Mouse (Mus musculus) erythroid progenitor cell, adult 5-6 weeks (primary cell): ENCODE measurements around the gene Pofut1. TPM values are rescaled to one million over a fixed set of nuclear protein-coding genes. Genes with fewer than 3 reads are reported as not detected.

Source experiments
- ATAC-seq: replicated peaks from 2 replicates; pipeline ENCODE4 v1.8.0; 2016; ENCODE audit warnings: moderate number of reproducible peaks, mild to moderate bottlenecking, moderate TSS enrichment, inconsistent platforms; ENCODE audit not compliant: poor library complexity, low FRiP score, severe bottlenecking
- total RNA-seq, 2 experiments: library from RNA; stranded (forward) in 1 of 2; stranded (reverse) in 1 of 2; fragments of 150-400 nt in 1 of 2; fragments of 186-747, 209-891 nt in 1 of 2; gene quantifications; 2 replicates each; pipeline versions ENCODE4 v1.2.3 to v1.2.4; 2015 to 2017; ENCODE audit warnings: low replicate concordance in 2 of 2

Gene Pofut1
- total RNA-seq (2015; ENCODE audit: low replicate concordance), result 15.5 and 19.8 TPM in 2 replicates
- total RNA-seq (2017; ENCODE audit: low replicate concordance), result 25.9 and 30.4 TPM in 2 replicates

DNA sequence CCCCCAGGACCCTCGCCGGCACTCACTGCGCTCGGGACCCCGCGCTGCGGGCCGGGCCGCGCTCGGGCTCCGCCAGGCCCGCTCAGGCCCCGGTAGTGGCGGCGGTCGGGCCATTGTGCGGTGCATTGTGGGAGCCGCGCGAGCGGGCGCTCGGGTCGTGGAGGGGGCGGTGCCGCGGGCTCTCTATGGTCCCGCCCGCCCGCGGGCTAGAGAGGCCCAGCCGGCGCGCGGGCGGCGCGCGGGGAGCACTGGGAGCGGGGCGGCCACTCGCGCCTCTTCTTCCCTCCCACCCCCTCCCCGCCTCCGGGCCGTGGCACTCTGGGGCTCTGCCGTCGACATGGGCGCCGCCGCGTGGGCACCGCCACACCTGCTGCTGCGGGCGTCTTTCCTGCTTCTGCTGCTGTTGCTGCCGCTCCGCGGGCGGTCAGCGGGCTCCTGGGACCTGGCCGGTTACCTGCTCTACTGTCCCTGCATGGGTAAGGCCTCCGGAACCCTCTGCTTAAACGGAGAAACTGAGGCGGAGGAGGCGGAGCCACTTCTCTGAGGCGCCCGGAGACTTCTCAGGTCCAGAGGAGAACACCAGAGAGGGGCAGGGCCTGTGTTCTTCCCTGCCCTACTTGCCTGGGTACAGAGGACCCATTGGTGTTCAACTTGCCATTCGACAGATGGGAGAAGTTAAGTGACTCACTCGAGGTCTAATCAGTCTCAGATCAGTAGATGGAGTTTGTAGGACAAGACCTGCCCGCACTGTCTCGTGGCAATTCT, at the start of gene Pofut1, which contains the start of gene Plagl2:
TSS of gene Pofut1 (plus strand) at position 284 of the 765 bp plus-strand sequence.
TSS of gene Plagl2 (minus strand) at position 177 of the 765 bp plus-strand sequence.
- peak; percentile 83 for ATAC-seq

DNA sequence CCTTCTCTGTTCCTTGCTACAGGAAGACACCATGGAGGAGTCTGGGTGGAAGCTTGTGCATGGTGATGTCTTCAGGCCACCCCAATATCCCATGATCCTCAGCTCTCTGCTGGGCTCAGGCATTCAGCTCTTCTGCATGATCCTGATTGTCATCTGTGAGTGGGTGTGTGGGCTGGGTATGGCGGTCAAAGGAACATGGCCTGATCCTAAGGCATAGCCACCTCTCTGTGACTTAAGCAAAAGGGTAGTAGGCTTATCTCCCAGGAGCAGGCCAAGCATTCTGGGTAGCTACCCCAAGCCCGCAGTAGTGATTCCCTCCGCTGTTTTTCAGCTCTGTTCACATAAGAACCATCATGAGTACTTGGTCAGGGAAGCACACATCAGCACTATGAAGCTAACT, 47.1 kb upstream of the Pofut1 start:
- ATAC-seq, result 0 out of 2 replicates have a peak, but pooled peaks have one; percentile 22

DNA sequence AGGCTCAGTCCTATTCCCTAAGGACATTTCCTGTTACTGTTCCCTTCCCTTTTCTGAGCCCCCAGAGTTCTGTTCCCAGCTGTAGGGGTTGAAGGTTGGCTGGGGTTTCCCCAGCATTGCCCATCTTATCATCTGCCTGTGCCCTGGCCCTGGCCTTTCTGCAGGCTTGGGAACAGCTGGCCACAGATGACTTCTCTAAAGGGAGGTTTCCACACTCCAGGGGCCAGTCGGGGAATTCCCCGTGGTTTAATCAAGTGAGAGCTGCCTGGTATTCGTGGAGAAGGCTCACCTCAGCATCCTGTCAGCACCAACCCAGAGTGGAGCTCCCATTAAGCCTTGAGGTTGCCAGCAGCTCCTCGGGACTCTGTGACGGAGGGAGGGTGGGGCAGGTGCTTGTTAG, 42.8 kb upstream of the Pofut1 start:
- ATAC-seq, result no peak

DNA sequence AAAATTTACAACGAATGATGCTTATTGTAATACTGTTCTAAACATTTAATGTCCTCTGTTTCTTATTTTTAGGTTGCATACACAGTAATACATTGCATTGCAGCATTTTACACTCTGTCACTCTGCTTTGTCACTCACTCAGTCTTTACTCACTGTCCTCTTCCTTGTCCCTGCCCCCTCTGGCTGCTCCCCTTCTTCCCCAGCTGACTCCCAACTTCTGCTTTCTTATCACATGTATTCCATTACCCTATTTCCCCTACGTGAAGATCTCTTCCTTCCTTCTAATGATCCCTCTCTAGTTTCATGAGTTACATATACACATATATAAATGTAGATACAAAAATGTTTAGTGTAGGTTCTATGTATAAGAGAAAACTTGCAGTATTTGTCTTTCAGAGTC, 42.2 kb upstream of the Pofut1 start:
- ATAC-seq, result no peak

DNA sequence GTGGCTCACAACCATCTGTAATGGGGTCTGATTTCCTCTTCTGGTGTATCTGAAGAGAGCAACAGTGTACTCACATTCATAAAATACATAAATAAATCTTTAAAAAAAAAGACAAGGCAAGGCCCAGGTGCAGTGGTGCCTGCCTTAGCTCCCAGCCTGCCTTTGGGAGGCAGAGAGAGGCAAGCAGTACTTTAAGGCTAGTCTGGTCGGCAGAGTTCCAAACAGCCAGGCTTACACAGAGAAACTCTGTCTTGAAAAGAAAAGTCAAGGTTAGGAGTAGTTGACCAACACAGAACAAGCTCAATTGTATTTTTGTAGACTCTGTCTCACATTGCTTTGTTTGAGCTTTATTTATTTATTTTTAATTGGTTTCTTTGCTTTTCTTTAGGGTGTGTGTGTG, 38.6 kb upstream of the Pofut1 start:
- ATAC-seq, result no peak

DNA sequence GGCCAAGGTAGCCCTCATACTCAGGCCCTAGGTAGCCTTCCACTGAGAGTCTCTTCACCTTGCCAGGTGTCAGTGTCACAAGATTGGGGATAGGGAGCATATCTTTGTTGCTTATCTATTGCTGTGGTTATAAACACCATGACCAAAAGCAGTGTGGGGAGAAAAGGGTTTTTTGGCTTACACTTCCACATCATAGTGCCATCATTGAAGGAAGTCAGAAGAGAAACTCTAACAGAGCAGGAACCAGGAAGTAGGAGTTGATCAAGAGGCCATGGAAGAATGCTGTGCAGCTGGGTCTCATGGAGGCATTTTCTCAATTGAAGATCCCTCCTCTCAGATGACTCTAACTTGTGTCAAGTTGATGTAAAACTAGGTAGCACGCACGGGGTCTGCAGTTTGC, 33.2 kb upstream of the Pofut1 start:
- no peak for ATAC-seq

DNA sequence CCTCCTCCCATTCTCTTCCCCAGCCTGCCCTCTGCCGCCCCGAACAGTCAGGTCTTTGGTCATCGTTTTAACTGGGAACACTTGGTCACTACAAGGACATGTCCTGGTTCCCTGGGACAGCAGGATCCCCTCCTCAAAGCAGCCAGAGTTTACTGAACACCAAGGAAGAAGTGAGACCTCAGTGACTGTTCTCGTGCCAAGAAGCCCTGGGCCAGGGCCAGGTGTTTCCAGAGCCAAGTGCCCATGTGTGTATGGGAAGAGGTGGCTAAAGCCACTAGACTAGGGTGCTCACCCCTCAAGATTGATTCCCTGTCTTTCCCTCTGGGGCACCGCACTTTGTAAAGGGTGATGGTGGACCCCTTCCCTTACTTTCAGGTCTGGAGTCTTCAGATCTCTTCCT, 32.0 kb upstream of the Pofut1 start:
- no peak for ATAC-seq

DNA sequence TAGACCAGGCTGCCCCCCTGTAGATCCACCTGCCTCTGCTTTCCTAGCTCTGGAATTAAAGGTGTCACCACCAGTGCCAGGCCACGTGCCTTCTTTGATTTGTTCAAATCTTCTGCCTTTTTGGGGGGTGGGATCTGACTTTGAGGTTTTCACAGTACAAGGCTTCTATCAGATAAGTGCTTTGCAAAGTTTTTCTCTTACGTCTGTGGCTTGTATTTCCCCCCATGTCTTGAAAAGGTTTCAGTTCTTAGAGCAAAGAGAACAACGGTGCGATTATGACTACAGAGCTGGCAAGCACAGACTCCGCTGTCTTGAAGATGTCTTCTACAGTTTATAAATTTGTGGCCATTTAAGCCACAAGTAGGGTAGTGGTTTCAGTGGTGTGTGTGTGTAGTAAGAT, 29.9 kb upstream of the Pofut1 start:
- ATAC-seq, result no peak

DNA sequence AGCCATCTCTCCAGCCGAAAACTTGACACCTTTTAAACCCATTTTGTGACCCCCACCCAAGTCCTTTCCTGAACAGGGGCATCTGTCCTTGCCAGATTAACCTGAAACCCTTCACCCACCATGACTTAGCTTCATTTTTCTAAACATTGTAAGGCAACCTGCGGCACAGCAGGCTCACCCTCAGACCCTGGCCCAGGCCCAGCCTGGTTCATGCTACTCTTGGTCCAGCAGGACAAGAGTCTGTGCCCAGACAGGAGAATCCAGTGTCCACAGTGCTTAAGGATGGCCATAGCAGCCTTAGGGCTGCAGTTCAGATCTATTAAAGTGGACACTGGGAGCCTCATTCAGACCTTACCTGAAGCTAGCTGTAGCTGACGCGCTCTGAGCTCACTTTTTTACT, 28.0 kb upstream of the Pofut1 start:
- no peak for ATAC-seq

DNA sequence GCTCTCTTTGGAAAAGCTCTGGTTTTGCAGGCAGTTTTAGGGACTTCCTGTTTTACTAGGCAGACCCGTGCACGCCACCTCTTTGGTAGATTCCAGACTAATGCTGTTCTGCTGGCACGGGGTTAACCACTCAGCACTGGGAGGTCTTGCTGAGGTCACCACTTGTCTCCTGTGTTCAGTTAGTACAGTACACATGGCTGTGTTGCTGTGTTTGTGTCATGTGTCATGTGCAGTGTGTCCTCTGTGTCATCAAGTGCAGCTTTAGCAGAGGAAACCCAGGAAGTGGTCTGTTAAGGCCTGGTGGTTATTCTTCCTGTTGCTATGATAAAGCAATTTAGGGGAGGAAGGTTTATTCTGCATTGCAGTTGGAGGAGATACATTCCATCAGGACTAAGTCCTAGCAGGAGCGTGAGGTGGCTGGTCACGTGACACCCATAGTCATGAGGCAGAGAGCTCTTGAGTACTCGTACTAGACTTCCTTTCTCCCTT, 26.5 kb upstream of the Pofut1 start:
- ATAC-seq, result 0 out of 2 replicates have a peak, but pooled peaks have one; percentile 48

DNA sequence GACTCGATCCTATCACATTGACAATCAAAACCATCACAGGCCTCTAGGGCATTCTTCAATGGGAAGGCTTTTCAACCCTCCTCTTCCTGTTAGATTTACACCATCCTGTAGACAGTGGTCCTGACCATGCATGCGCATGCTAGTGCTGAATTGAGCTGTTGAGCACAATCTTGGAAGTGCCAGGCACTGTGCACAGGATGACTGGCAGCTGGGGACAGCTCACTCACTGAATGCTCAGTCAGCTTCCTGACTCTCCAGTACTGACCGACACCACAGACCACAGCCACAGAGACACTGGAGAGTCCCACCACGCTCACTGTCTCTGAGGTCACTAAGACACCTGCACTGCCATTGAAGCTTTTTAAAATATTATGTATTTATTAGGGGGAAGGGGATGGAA, 25.9 kb upstream of the Pofut1 start:
- no peak for ATAC-seq

DNA sequence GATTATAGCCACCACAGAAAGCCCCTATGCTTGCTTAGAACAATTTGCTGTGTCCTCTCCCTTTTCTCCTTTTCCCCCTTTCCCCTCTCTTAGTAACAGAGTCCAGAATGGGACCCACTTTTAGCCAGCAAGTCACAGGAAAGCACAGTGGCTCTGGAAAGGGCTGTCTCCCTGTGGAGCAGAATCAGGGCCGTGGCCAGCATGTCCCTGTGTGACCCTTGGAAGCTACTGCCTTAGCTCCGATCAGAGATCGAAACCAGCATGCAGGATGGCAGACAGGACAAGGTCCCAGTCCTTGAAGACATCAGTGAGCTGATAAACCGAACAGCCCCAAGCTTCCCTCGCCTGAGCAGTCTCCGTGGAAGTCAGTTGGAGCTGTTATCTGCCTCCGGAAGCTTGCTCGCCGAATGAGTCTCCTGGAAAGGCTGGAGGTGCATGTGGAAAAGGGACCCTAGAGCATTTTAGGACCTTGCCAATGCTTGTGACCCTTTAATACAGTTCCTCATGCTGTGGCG, 23.4 kb upstream of the Pofut1 start:
- ATAC-seq, result no peak

DNA sequence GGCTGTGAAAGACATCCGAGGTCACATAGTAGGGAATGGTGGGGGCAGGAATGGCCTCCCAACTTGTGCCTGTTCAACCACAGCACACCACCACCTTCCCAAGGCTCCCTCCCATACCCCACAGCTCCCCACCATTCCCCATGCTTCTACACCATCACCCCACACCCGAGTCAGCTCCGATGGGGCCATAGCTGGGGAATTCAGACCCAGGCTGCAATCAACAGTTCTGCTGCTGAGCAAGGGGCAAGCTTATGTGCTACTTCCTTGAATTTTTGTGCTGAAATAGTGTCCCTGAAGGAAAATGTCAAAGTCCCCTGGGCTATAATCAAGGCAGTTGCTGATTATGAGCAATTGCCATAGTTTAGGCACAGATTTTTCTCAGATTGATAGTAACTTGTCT, 22.8 kb upstream of the Pofut1 start:
- no peak for ATAC-seq

DNA sequence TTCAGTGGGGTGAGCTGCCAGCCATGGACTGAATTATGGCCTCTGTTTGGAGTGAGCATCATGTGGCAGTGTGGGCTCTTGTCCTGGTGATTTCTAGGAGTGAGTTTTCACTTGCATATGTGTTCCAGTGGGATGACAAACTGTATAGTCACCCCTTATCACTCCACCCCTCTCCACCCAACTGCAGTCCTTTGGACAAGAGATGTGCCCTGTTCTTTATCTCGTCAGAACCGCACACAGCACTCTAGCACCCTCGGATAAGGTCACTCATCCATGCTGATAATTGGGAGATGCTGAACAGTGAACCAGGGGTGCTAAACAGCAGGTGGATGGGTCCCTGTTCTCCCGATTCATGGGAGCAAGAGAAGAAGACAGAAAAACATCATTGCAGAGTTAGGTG, 19.7 kb upstream of the Pofut1 start:
- peak; percentile 82 for ATAC-seq

DNA sequence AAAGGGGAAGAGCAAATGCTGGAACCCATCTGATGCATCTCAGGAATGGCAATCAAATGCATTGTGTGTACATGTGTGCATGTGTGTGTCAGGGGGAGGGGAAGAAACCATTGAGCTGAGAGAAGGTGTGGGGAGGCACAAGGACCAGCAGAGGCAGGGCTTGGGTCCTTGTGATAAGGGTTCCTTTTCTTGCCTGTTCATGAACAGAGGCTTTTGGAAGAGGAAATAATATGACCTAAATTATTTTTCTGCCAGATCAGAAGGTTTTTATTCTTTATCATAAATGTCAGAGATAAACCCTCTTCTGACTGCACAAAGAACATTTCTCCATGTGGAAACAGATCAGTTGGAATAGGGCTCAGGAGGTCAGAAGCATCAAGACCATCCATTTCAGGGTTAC, 19.2 kb upstream of the Pofut1 start:
- no peak; the same call in 1 of the 2 replicates for ATAC-seq

DNA sequence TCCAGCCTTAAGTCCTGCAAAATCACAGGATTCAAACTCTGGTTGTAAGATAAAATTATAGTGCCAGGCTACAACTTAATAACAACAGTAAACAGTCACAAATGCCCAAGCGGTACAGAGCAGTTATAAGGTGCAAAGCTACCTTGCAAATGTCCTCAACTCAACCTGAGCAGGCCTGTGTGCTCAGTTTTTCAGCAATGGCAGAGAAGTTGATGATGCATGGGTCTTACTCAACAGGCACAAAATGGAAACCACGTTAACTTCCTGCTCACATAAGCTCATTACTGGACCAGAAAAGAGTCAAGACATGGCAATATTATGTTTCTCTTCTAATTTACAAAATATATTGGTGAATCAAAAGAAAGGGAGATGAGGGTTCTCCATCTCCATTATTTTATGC, 18.8 kb upstream of the Pofut1 start:
- no peak for ATAC-seq

DNA sequence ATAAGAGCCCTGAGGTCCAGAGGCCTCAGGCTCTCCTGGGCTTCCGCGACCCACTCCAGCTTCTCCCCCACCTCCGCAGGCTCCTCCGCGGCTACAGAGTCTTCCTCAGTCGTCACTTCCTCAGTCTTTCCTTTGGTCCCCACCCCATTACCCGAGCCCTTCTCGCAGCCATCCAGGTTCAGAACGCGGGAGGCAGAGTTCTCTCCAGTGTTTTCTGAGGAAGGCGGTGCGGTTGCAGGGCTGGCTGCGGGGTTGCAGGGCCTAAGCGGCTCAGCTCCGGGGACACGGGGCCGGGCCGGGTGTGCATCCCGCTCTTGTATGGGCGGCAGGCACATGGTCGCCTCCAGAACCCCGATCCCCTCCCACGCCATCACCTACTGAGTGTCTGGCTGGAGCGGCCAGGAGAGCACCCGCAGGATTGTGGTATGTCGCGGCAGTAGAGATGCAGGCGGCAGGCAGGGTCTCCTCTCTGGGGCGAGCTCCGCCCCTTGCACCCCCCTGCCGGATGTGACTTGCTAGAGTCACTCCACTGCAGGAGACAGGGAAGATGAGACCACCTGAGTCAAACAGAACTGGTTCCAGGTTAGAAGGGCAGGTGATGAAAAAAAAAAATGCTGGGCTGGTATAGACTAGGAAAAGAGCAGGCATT, 16.3 kb upstream of the Pofut1 start, which contains the start of gene Tspyl3:
TSS of gene Tspyl3 (minus strand) at position 496 of the 649 bp plus-strand sequence.
- no peak for ATAC-seq

DNA sequence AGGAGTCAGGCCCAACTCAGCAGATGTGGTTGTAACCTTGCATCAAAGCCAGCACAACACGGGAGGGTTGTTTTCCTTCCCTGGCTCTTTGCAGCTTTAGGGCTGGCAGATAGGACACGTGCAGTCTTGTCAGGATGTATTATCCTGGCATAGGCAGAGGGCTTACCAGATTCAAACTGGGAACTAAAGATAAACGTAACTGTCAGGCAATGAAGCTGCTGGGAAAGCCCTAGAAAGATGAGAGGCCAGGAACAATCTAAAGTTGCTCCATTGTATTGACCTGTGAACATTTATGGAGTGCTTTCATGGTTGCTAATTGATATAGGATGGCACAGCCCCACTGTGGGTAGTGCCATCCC, 15.8 kb upstream of the Pofut1 start:
- ATAC-seq, result 0 out of 2 replicates have a peak, but pooled peaks have one; percentile 4

DNA sequence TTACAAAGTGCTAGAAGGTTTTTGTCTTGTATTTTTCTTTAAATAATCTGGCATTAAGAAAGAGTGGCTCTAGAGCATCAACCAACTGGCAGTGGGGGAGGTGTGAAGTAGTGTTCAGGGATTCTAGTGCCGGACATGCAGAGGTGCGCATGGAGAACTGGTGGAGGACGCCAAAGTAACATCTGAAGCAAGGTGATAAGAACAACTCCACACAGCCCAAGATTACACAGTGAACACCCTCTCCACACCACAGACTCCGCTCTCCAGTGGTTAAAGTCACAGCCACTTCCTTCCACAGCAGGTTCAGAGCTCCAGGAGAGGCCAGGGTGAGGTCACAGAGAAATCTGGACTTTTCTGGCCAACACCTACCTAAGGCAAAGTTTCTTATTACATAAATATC, 13.4 kb upstream of the Pofut1 start:
- ATAC-seq, result peak; percentile 88

DNA sequence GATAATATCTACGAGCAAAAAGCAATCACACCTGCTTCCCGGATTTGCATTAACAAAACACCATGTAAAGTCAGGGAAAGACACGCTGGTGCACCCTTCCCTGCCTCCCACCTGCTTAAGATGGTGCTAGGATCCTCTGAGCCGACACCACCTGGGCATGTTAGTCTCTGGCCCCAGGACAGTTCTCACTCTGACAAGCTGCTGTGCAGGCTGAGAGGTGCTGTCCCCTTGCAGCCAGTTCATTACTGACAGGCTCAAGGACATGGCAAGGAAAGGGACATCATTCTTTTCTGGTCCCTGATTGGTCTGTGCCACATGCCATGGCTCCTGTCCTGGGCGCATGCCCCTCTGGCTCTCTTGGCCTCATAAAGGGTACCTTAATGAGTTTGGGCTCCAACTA, 12.8 kb upstream of the Pofut1 start:
- no peak for ATAC-seq

DNA sequence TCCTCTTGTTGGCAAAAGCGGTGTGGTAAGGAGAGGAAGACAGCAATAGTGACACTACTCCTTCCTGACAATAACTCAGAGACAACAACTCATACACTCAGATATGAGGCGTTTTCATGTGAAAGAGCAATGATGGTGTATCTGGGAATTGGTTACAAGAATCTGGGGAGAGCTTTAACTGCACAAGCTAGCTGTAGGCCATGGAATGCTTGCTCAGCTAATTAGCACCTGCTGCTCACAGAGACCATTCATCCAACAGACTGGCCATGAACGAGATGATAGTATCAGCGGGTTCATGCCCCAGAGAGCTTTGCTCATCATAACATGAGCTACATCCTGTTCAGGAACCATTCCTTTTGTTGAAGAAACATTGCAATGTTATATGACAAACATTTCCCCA, 4.1 kb upstream of the Pofut1 start:
- no peak for ATAC-seq
